Mouse (Mus musculus) right cerebral cortex, adult 2 months (tissue): Measurements from ENCODE around the gene Dhh.
A peak's percentile ranks its signal among the peaks of the same experiment; 100 is the strongest.
"Not testable (repeated sequence)": the region's sequence is repeated elsewhere in the genome, so short reads cannot be mapped to it uniquely, and the experiment has no call there.

Source experiments
- DNase-seq, 2 experiments: peaks; one replicate each; pipeline ENCODE4 v3.0.0; 2021 to 2022; ENCODE audit warnings: low spot score in 2 of 2

Gene Dhh

DNA sequence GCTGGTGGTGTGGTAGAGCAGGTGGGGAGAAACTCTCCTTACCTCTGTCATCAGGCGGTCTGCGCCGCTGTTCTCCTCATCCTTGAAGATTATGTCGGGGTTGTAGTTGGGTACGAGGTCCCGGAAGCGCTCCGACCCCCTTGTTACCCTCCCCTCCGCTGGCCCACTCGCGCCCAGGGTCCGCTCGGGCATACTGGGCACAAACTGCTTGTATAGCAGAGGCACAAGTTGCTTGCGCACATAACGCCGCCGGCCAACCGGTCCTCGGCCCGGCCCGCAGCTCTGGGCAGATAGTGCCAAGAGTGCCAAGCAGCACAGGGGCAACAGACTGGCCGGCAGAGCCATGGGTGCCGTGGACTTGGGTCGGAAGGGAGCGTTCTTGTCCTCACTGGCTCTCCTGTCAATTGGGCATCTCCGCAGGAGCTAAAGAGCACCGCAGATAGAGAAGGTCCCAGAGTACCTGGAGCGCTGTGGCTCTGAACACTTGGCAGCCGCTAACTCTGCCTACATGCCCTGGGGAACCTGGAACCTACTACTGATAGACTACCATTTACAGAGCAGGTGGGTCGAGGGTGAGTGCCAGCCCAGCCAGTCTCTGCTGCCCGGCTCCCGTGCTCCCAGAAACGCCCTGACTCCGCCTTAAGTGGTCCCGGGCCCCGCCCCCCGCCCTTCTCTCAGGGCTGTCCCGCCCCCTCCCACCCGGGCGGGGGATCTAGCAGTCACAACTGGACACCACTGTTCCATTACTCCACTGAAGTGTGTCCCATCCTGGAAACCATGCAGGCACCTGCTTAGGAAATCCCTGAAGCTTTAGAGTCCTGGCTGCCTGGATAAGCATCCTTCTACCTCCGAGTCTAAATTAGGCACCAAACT lies at the start of gene Dhh:
Gene Dhh, minus strand, starts transcription at position 613 of the 873 bp plus-strand sequence.
- no peak for DNase-seq

DNA sequence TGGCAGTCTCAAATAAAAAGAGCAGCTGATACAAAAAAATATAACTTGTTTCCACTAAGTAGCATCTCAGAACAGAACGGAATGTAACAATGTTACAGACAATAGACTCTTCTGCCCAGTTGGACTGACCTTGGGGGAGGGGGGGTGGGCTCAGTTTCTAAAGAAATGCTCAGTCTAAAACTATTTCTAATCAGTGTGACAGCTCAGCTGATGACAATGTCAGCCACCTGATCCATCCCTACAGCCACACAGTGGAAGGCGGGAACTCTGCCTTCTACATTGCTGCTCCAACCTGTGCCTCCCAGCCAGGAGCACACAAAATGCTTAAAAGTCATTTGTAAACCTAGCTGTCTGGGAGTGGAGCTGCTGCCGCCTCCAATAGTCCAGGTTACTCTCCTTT lies 49.5 kb upstream of the Dhh start:
- no peak for DNase-seq

DNA sequence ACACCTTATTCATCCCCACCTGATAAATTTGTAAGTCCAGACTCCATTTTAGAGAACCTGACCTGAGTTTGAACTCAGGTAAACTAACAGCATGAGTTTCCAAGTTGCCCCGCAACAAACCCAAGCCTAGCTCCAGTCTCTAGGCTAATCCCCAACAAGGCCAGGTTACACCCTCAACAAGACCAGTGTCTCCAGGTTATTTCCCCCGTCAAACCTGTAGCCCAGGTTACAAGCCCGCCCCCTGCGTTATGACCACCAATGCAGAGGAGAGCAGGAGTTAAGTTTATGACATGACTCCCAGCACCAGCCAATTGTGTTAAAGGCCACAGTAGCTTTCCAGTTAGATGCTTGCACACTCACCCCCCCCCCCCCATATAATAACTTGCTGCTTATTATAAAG lies 44.8 kb upstream of the Dhh start:
- no peak for DNase-seq

DNA sequence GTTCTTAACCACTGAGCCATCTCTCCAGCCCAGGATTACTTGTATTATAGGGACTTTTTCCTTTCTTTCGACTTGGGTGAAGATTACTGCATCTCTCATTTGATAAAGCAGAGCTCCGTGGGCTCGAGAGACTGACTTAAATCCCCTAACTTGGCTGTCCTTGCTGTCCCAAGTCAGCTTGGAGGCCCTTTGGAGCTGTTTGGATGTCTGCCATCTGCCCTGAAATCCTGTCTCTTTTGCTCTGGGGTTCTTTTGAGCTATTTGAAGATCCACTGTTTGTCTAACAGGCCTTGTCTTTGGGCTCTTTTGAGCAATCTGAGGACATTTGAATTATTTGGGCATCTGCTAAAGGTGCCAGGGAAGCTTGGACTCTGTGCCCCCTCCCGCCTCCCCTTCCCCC lies 43.7 kb upstream of the Dhh start:
- no peak for DNase-seq

DNA sequence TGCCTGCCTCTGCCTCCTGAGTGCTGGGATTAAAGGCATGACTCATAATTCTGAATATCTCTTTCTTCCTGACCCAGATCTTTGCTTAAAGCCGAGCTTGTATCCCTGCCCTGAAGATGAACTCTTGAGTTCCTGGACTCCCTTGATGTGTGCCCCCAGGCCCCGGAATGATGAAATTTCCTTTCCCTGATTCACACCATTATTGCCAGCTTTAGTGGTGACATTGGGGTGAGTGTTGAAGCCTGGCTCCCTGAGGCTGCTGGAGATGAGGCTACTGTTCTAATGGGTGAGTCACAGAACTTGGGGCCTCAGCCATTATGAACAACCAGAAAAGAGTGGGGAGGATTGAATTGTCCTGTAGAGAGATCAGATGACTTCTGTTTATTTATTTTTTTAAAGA lies 43.2 kb upstream of the Dhh start:
- no peak for DNase-seq

DNA sequence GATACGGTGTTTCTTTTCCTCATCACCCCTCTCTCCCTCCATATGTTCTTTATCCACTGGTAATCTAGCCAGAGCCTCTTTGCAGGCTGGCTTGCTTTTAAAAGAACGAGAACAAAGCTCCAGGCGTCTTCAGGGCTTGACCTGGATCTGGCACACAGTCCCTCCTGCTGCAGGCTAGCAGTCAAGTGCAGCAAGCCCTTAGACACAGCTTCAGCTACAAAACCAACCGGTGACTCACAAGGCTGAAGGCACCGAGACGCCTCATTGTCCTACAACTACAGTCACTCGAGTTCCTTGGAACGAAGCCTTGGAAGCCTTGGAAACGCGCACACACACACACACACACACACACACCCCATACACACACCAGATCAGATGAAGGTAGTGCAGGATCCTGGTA lies 42.5 kb upstream of the Dhh start:
- DNase-seq: no peak

DNA sequence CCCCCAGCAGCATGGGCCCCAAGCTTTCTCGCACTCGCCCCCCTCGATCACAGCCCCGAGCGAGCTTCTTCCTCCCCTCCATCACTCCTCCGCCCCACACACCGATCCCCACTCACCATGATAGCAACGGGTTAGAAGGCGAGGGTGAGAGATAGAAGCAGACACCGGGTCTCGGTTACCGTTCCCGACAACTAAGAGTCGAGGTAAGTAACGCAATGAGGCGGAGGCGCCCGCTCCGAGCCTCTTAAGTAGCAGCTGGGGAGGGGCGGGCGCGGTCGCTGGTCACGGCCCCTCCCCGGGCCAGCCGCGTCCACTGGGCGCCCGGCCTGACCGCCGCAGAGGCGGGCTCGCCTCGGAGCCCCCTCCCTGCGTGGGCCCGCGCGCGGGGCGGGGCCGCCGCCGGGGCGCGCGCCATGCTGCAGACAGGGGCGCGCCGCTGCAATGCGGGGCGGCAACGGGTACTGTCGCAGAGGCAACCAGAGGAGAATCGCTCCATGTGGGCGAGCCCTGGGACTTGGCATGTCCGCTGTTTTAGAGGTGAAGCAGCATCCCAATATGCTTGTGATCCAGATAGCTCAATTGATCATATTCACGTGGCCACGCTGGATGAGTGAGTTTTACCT lies 36.0 kb upstream of the Dhh start, which contains the start of gene Tuba1b:
Gene Tuba1b, minus strand, starts transcription at position 349 of the 623 bp plus-strand sequence.
- DNase-seq: peak; percentile 86 to 90

DNA sequence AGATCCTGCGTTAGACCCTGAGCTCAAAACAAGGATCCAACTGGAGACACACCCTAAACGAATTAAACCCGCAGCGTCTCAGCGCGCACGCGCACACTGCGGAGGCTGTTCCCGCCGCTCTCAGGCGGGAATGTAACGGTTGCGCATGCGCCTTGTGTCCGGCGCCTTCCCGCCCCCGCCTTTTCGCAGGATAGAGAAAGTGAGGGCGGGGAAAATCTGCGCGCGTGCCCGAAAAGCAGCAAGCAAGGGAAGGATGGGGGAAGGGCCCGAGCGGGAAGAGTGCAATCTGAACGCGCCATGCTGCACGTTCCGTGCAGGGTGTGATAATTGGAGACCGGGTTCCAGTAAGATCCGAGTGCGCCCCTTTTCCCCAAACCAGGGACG lies 35.5 kb upstream of the Dhh start:
- DNase-seq: peak; percentile 96 to 97

DNA sequence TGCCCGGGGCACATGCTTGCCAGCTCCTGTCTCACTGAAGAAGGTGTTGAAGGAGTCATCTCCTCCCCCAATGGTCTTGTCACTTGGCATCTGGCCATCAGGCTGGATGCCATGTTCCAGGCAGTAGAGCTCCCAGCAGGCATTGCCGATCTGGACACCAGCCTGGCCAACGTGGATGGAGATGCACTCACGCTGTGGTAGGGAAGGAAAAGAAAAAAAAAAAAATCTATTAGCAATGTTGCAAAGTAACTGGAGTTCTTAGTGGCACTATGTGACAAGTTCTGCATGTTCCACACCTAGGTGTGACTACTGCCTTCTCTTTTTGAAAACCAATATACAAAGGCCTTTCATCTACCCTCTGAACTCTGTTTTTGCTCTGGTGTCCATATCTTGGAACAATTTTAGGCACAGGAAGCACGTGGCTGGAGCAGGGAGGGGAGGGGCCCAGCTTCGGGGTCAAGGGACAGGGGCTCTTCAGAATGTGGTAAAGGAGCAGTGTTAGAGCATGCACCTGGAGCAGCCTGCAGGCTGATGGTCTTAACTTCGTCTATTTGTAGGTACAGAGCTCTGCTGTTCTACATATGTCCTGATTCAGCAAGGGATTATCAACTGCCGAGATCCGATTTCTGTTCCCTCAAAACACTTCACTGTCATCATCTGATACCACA lies 34.8 kb upstream of the Dhh start:
- DNase-seq: not testable (repeated sequence)

DNA sequence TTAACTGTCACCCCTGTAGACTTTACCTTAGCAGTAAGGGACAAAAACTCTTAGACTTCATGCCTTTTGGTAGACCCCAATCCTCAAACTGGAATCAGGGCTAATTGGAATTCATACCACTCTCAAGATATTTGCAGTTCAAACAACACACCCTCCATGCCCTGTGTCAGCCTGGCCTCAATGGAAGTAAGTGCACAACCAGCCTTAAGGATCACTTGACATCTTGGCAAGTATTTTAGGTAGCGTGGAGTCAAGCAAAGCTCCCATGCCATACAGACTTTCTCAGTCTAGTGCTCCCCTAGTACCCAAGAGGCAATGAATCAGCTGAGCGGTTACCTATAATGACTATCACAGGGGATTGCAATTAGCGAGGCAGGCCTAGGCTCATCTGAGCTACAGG lies 32.7 kb upstream of the Dhh start:
- DNase-seq: no peak

DNA sequence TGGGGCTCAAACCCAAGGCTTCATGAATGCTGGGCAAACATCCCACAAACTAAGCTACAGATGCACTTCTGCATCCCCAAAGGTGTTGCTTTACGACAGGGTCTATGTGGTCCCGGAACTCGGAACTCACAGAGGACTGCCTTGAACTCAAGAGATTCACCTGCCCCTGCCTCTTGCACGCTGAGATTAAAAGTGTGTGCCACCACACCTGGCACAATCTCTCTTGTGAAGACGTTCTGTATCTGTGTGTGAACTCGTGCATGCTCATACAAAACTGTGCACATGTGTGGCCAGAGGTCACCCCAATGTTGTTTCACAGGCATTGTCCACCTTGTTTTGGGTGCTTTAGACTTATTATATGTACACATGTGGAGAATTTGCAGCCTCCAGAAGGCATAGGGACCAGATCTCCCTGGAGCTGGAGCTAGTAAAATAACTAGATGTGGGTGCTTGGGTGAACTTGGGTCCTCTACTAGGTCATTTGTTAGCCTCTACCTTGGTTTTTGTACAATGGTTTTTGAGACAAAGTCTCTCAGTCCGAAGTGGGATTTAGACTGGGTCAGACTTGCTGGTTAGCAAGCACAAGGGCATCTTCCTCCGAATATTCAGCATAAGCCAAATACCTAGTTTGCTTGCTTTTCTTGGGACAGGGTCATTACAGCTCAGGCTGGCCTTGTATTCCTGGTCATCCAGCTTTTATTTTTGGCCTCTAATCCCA lies 31.8 kb upstream of the Dhh start:
- DNase-seq: no peak

DNA sequence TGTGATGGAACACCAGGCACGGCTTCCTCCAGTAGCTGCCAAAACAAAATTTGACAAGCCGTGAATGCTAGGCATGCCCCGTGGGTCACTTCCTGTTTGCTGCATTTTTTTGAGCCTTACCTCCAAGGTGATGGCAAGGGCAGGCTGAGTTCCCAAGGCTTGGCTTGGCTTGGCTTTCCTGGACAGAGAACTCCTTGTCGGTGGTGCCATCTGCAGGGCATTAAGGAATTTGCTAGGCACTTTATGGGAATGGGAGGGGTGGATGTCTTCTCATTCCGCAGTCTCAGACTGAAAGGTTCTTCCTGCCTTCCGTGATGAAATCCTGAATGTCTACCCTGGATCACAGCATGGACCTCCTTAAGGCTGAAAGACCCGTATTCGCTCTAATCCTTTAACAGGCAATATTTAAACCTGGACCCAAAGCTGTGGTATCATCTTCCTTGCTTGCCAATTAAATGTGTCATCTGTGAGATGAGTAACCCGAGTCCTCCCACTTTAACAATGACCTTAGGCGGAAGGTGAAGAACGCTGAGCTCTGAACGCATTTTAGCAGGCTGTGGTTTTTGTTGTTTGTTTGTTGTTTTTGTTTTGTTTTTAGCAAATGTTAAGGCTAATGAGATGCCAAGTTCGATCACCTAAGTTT lies 30.4 kb upstream of the Dhh start:
- DNase-seq: peak; percentile 77 to 79

DNA sequence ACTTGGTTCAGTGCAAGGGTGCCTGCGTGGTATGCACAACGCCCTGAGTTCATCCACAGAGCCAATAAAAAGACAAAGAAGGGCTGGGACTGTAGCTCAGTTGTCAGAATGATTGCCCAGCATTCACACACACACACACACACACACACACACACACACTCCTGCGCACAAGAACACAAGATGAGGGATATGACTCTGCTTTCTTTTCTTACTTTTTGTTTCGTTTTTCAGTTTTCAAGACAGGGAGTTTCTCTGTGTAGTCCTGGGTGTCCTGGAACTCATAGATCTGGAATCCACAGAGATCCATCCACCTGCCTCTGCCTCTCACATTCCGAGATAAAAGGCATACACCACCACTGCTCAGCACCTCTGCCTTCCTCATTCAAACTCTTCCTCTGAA lies 29.2 kb upstream of the Dhh start:
- DNase-seq: no peak

DNA sequence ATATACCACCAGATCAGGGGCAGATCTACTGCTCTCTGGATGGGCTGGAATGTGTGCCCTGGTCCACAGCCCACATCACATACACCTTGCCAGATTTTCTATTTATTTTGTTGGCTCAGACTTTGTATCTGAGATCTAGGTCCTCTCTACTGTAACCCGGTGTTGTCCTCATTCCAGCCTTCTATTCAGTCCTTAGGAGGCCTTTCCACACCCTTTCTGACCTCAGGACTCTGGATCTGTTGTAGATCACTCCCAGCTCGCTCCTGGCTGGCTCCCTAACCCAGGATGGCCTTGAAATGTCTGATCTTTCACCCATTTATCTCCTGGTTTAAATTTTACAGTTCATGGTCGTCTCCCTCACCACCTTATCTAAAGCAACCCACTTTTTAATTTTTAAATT lies 26.3 kb upstream of the Dhh start:
- no peak for DNase-seq

DNA sequence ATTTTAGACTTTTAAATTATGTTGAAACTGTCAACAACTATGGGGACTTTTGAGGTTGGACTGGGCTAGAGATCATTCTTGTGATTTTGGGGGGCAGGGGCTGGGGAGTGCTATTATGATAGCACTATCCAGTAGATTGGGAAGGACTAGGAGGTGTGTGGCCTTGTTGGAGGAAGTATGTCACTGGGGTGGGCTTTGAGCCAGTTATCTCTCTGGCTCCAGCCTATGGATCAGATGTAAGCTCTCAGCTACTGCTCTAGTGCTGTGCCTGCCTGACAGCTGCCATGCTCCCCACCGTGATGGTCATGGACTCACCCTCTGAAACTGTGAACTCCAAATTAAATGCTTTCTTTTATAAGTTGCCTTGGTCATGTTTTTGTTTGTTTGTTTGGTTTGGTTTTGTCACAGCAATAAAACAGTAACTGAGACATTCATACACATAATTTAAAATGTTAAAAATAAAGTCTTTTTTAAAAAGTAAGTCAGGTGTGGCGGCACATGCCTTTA lies 24.7 kb upstream of the Dhh start:
- no peak for DNase-seq

DNA sequence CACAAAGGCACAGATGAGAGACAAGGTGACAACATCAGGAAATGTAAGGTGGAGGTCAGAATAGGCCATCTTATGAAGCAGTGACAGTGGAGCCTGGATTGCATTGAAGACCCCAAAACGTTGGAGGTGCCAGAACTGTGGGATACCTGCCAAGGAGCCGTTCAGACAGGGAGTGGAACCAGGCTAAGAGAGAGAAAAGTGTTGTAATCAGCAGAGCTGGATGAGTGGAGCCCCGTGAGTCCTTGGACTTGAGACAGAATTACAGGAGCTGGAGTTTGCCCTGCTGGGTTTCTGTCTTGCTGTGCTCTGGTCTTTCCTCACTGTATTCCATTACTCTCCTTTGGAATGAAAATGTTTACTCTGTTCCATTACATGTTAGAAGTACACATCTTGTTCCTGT lies 24.2 kb upstream of the Dhh start:
- DNase-seq: no peak

DNA sequence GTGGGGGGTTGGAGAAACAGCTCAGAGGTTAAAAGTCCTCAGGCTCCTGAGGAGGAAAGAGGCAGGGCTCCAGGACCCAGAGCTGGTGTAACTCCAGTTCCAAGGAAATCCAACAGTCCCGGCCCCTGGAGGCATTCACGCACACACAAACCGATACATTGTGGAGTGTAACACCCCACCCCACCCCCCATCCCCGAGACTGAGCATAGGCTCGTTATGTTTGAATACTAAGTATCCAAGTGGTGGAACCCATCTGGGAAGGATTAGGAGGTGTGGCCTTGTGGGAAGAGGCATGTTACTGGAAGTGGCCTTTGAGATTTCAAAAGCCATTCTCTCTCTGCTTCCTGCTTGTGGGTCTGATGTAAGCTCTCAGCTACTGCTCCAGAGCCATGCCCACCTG lies 23.2 kb upstream of the Dhh start:
- no peak for DNase-seq

DNA sequence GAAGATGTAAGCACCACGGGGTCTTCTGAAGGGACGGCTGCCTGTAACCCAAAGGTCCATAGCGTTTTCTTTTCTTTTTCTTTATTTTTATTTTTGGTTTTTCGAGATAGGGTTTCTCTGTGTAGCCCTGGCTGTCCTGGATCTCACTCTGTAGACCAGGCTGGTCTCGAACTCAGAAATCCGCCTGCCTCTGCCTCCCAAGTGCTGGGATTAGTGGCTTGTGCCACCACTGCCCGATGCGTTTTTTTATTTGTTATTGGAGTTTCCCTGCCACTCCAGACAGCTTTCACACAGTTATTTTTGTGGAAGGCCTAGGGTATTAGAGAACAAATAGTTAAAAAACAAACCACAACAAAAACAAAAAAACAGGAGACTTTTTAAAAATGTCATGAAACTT lies 20.2 kb upstream of the Dhh start:
- DNase-seq: not testable (repeated sequence)

DNA sequence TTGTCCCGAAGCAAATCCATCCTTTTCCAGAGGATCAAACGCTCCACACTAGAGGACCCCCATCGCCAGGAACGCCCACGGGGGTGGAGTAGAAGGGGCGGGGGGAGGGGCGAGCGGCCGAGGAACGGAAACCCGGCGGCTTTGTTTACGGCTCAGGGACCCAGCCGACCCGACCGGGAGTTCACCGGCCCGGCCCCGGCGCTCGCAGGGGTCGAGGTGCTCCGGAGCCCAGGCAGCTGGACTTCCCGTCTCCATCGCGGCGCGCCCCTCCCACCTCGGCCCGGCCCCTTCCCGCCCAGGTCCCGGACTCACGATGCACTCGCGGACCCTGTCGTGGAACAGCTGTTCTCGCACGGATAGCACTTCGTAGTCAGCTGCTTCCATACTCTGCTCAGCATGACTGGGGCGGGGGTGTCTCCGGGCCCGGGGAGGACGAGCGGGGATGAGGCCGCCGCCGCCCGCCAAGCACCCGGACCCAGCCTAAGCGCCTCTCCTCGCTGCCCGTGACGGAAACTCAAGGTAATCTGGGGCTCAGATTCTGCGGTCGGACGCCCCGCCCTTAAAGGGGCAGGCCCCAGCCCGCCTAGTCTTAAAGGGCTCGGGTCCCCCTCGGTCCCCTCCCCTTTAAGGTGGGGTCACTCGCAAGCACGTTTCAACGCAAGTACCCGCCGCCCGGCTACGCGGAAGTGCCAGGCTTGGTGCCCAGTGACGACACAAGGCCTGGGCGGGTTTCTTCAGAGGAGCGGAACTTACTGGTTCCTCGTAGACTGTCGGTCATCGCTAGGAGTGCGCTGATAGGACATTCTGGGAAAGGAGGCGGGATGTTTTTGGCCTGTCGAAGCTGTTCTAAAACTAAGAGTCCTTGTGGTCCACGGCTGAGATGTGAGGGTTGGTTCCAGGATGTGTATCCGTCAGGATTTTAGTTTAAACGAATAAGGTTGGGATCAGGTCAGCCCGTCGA lies 19.5 kb upstream of the Dhh start, which contains the start of gene Lmbr1l:
Gene Lmbr1l, minus strand, starts transcription at position 694 of the 961 bp plus-strand sequence.
- DNase-seq: peak; percentile 99

DNA sequence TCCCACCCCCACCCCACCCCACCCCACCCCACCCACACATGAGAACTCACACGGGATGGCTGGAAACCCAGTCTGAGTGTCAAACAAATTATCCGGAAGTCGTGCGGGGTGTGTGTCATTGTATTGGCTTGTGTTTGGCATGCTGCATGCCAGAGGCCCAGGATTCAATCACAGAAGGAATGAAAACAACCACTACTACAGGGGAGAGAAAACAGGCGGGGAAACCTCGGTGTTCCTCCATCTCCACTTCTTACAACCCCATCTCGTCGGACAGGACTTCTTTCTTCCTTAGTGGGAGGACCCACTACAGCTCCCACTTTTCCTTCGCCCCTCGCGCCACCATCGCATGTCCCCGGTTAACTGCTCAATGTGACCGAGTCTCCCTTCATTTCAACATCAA lies 18.8 kb upstream of the Dhh start:
- DNase-seq: no peak
